Mouse (Mus musculus) limb, embryonic 12.5 days (tissue): ENCODE measurements around the gene Saa3. TPM values are rescaled to one million over a fixed set of nuclear protein-coding genes. Genes with fewer than 3 reads are reported as not detected.

Source experiments
- ATAC-seq: fragments of 200-750 bp; cut with Nextera tagmentation; 2 replicates; pipeline ENCODE4 v1.8.0; 2017; ENCODE audit warnings: low read depth, moderate TSS enrichment; ENCODE audit not compliant: insufficient number of reproducible peaks, insufficient read depth, low FRiP score, low TSS enrichment
- H3K27ac ChIP-seq: fragments of 300-500 bp; sonication (generic); 2 replicates; pipeline ENCODE4 v1.5.1; 2016; ENCODE audit warnings: mild to moderate bottlenecking, moderate library complexity
- H3K27me3 ChIP-seq: fragments of 300-500 bp; sonication (generic); 2 replicates; pipeline ENCODE4 v1.6.1; 2016; ENCODE audit warnings: mild to moderate bottlenecking, moderate library complexity
- H3K36me3 ChIP-seq: fragments of 300-500 bp; sonication (generic); 2 replicates; pipeline ENCODE4 v1.6.1; 2016; ENCODE audit warnings: mild to moderate bottlenecking, moderate library complexity
- H3K4me1 ChIP-seq: fragments of 300-500 bp; sonication (generic); replicated peaks from 2 replicates; pipeline ENCODE4 v1.6.1; 2016
- H3K4me2 ChIP-seq: fragments of 300-500 bp; sonication (generic); 2 replicates; pipeline ENCODE4 v1.6.1; 2016; ENCODE audit warnings: mild to moderate bottlenecking, moderate library complexity
- H3K4me3 ChIP-seq: fragments of 300-500 bp; sonication (generic); replicated peaks from 2 replicates; pipeline ENCODE4 v1.5.1; 2016; ENCODE audit warnings: mild to moderate bottlenecking
- H3K9ac ChIP-seq: fragments of 300-500 bp; sonication (generic); replicated peaks from 2 replicates; pipeline ENCODE4 v1.6.1; 2016; ENCODE audit warnings: mild to moderate bottlenecking, moderate library complexity
- H3K9me3 ChIP-seq: fragments of 300-500 bp; sonication (generic); 2 replicates; pipeline ENCODE4 v1.6.1; 2016; ENCODE audit warnings: mild to moderate bottlenecking, moderate library complexity
- WGBS: fragments of 180-500 bp; shearing (Covaris S2); methylation state at CpG from one replicate; pipeline ENCODE4 v1.1.7; 2016; 5-methylcytosine and 5-hydroxymethylcytosine counted together
- polyA plus RNA-seq: library from polyadenylated mRNA; unstranded; fragments of >200 nt; fragmentation: Nextera tagmentation; extraction: Ambion mirVana; gene quantifications from 2 replicates; pipeline ENCODE4 v1.2.1, GENCODE M21; 2016

Gene Saa3
- polyA plus RNA-seq, 1 experiment from 2014 or later = 0.20 TPM

DNA sequence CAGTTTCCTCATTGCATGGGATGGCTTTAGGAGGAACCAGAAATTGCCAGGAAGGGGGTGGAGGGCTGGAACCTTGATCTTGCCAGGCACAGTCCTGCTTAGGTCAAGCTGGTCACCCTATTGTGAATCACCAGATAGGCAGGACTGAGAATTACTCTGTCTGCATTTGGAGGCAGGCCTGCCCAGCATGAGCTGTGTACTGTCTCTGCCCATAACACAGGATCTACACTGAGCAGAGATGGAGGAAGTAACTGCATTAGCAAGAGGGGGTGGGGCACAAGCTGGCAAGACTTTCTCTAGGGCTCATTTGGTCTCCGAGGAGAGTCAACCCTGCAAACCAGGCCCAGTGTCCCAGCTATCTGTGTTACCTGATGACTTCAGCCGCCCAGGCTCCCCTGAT is 19.5 kb upstream of the Saa3 start:
- Histone ChIP-seq H3K36me3 (no peaks in the 10 kb centered on the region), H3K4me2 (no peak overlapping the region)
- 77% methylated on average over 2 of the region's 2 CpGs for WGBS

DNA sequence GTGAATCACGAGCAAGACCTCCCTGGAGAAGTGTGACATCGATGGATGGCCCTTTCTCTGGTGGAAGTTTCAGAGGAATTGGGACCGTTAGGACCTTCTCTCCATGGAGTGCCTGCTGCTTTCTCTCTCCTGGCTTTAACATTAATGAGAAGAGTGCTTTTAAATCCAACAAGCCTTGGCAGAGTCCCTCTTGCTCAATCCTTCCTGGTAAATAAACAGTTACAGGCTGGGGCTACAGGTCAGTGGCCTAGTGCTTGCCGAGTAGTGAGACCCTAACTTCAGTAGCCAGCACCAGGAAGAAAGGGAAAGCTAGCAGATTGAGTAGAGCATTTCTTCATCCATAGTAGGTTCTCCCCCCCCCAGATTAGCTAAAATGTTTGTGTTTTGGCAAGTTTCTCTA is 17.0 kb upstream of the Saa3 start, which contains the start of gene Saa4:
Gene Saa4, minus strand, starts transcription at position 146 of the 400 bp plus-strand sequence.
- Histone ChIP-seq H3K9me3 (no peaks in the 10 kb centered on the region), H3K9ac (no peak within 1 kb of the TSS), H3K4me1 (no peaks in the 10 kb centered on the region), H3K4me2 (no peak within 1 kb of the TSS), H3K27me3 (no peaks in the 10 kb centered on the region), H3K4me3 (no peak within 1 kb of the TSS), H3K36me3 (no peaks in the 10 kb centered on the region), H3K27ac (no peak within 1 kb of the TSS)
- no peak for ATAC-seq
- 71% methylated on average over 4 of the region's 4 CpGs for WGBS

More for the DNA sequence above, 19.5 kb upstream of the Saa3 start:
- Histone ChIP-seq H3K4me3 (no peak overlapping the region), H3K9ac (no peak overlapping the region), H3K27ac (no peak overlapping the region), H3K27me3 (no peaks in the 10 kb centered on the region), H3K4me1 (no peaks in the 10 kb centered on the region), H3K9me3 (no peaks in the 10 kb centered on the region)
- ATAC-seq = no peak

DNA sequence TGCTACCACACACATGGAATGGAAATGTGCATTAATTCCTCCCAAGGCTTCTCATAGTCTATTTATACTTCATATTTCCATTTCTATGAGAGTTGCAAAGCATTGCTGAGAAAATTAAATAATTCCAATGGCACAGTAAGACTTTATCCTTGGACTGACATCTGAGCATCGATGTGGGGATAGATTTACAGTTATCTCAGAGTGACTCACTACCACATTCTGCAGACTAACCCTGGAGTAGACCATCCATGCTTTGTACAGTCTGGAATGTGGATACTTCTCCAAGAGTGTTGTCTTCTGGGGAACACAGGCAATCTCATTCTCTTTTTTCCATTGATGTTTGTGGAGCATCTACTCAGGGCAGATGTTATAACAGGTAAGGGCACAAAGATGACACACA is 12.1 kb upstream of the Saa3 start:
- Histone ChIP-seq H3K27me3 (no peaks in the 10 kb centered on the region; the same call in 1 of the 2 replicates), H3K9ac (no peak overlapping the region), H3K27ac (no peak overlapping the region), H3K4me3 (no peak overlapping the region), H3K9me3 (no peaks in the 10 kb centered on the region), H3K4me2 (no peak overlapping the region), H3K36me3 (no peaks in the 10 kb centered on the region), H3K4me1 (no peaks in the 10 kb centered on the region)
- ATAC-seq = no peak
- 84% methylated on average over 1 of the region's 1 CpGs for WGBS

DNA sequence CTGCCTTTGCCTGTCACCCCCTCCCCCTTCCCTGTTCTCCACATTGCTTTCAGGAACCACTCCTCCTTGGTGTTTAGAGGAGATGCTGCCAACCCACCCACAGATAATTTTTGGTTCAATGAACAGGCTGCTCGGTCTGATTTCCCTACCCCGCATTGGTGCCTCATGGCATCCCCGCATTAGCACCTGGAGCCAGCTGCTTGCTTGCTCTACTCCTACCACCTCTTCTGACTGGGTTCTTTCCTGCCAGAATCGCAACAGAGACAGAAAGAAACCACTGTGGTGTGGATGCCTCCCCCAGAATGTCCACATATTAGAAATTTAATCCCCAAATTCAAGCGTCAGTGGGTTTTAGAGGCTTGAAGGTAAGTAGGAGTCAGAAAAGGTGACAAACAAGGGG is 8.9 kb upstream of the Saa3 start:
- no peaks in the 10 kb centered on the region for H3K36me3 ChIP-seq
- no peak overlapping the region for H3K4me2 ChIP-seq
- no peak for ATAC-seq
- peaks cover 8% of the 10 kb centered on the region for H3K27me3 ChIP-seq
- 79% methylated on average over 5 of the region's 5 CpGs for WGBS
- H3K4me3 ChIP-seq = no peak overlapping the region
- H3K4me1 ChIP-seq = no peaks in the 10 kb centered on the region
- no peak overlapping the region for H3K27ac ChIP-seq
- H3K9me3 ChIP-seq = no peaks in the 10 kb centered on the region
- H3K9ac ChIP-seq = no peak overlapping the region

DNA sequence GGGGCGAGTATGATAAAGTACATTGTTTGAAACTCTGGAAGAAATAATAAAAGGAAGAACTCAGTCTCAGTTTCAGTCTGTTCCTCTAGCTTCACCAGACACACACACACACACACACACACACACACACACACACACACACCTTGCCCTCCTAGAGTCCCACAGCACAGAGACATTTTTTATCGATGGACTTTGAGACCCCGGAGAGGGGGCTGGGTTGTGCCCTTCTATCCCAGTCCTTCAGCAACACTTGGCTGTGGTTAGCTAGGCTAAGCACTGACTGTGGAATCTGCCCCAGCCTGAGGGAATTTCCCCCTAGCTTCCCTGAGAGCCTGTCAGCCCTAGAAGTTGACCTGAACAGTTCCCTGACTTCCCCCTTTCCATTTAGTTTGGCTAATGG is 8.3 kb upstream of the Saa3 start:
- peaks cover 8% of the 10 kb centered on the region for H3K27me3 ChIP-seq
- H3K36me3 ChIP-seq = no peaks in the 10 kb centered on the region
- H3K4me1 ChIP-seq = no peaks in the 10 kb centered on the region
- no peak overlapping the region for H3K27ac ChIP-seq
- no peak for ATAC-seq
- H3K9ac ChIP-seq = no peak overlapping the region
- whole genome bisulfite sequencing = 94% methylated on average over 2 of the region's 3 CpGs
- H3K4me3 ChIP-seq = no peak overlapping the region
- H3K4me2 ChIP-seq = no peak overlapping the region
- H3K9me3 ChIP-seq = no peaks in the 10 kb centered on the region

DNA sequence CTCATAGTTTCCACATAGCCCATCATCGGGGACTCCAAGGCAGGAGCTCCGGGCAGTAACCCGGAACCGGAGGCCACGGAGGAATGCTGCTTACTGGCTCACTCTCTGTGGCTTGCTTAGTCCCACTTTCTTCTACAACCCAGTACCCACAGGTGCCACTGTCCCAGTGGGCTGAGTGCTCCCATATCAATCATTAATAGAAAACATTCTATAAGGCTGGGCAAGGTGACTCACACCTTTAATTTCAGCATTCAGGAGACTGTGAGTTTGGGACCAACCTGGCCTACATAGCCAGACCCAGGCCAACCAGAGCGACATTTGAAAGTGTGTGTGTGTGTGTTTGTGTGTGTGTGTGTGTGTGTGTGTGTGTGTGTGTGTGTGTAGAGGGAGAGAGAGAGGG is 7.9 kb upstream of the Saa3 start:
- H3K27me3 ChIP-seq = peaks cover 8% of the 10 kb centered on the region
- H3K36me3 ChIP-seq = no peaks in the 10 kb centered on the region
- ATAC-seq = no peak
- H3K9ac ChIP-seq = no peak overlapping the region
- no peak overlapping the region for H3K27ac ChIP-seq
- no peak overlapping the region for H3K4me2 ChIP-seq
- H3K4me1 ChIP-seq = no peaks in the 10 kb centered on the region
- no peaks in the 10 kb centered on the region for H3K9me3 ChIP-seq
- H3K4me3 ChIP-seq = no peak overlapping the region
- 95% methylated on average over 6 of the region's 6 CpGs for WGBS

DNA sequence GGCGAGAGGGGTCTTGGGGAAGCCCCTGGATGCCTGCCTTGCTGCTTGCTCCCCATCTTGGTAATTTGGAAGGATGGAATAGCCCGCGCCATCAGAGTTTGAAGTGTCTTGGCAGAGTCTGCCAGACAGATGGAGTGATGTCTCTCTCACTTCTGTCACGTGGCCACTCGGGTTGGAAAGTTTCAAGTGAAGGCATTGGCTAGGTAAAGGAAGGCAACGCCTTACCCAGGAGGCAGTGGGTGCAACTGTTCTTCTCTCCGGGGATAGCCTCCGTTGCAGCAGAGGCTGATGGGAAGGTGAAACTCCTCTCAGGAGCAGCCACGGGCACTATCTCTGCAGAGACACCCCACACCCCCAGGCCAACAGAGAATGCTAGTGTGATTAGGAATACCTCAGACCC is 5.0 kb upstream of the Saa3 start:
- no peak overlapping the region for H3K4me3 ChIP-seq
- no peak overlapping the region for H3K9ac ChIP-seq
- H3K4me2 ChIP-seq = no peak overlapping the region
- WGBS = 78% methylated on average over 9 of the region's 9 CpGs
- no peaks in the 10 kb centered on the region for H3K36me3 ChIP-seq
- H3K4me1 ChIP-seq = no peaks in the 10 kb centered on the region
- H3K27ac ChIP-seq = no peak overlapping the region
- peaks cover 8% of the 10 kb centered on the region for H3K27me3 ChIP-seq
- no peak for ATAC-seq
- H3K9me3 ChIP-seq = no peaks in the 10 kb centered on the region

DNA sequence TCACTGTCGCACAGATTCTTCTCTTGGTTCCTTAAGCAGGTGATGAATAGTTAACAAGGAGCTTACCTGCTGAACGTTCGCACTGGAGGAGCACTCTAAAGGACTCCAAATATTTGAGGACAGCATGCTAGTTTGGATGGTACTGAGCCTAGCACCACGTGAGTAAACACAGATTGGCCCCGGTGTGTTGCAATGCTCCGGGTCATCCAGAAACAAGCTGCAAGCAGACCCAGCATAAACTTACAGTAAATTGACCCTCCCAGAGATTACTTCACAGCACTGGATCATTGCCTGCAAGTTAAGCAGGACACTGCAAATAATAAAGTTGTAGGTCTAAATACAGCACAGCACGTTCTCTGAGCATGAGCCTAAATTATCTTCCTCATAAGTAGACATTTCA is 4.0 kb upstream of the Saa3 start:
- Histone ChIP-seq H3K4me3 (no peak overlapping the region), H3K4me1 (no peaks in the 10 kb centered on the region), H3K36me3 (no peaks in the 10 kb centered on the region), H3K27me3 (peaks cover 8% of the 10 kb centered on the region), H3K9ac (no peak overlapping the region), H3K27ac (no peak overlapping the region), H3K9me3 (no peaks in the 10 kb centered on the region), H3K4me2 (no peak overlapping the region)
- ATAC-seq = no peak
- WGBS = 79% methylated on average over 7 of the region's 7 CpGs

DNA sequence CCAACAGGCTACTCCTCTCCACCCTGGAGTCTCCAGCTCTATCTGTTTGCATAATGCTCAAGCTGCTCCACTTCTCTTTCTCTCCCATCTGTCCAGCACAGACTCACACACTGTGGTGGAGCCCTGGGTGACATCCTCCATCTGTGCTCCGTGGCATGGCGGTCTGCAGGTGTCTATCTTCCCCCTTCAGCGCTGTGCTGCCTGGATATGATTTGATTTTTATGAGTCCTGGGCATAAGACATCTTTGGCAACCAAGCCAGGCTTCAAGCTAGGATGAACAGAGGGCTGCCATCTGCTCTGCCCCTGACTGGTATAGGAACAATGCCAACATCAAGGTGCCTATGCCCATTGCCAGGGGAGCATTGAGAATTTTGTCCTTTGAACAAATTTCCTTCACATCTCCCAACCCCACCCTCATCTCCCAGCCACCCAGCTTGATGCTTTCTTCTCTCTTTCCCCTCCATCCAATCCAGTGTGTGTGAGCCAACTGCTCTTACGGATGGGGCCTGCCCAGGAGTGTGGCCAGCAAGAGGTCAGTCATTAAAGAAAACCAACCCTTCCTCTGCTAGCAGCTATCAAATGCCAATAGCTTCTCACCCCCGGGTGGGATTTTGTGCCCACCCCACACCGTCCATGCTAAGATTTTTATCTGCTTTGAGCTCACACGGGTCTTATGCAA is 3.2 kb upstream of the Saa3 start:
- Histone ChIP-seq H3K4me2 (no peak overlapping the region), H3K36me3 (no peaks in the 10 kb centered on the region), H3K9ac (no peak overlapping the region), H3K27ac (no peak overlapping the region), H3K27me3 (peaks cover 8% of the 10 kb centered on the region), H3K9me3 (no peaks in the 10 kb centered on the region), H3K4me1 (no peaks in the 10 kb centered on the region), H3K4me3 (no peak overlapping the region)
- no peak for ATAC-seq
- WGBS = 82% methylated on average over 7 of the region's 7 CpGs

DNA sequence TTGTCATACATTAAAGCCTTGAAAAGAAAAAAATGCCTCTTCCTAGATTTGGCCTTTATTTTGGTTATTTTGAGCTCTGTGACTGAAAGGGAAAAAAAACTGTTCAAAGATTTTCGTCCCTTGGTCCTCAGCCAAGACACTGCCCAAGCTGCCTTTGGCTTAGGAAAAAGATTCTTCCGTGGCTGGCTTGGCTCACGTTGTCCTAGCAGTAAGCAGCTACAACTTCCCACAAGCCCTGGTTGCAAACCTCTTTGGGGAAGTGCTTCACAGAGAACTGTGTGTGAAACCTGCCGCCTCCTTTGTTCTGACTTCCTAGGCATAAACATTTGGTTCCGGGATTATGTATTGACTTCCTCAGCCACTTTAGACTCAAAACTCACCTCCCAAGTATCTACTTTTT is 1.4 kb upstream of the Saa3 start:
- H3K9ac ChIP-seq = no peak overlapping the region
- H3K36me3 ChIP-seq = no peaks in the 10 kb centered on the region
- H3K27ac ChIP-seq = no peak overlapping the region
- no peak overlapping the region for H3K4me3 ChIP-seq
- ATAC-seq = no peak
- no peaks in the 10 kb centered on the region for H3K9me3 ChIP-seq
- no peaks in the 10 kb centered on the region for H3K4me1 ChIP-seq
- WGBS = 54% methylated on average over 5 of the region's 5 CpGs
- peaks cover 8% of the 10 kb centered on the region for H3K27me3 ChIP-seq
- no peak overlapping the region for H3K4me2 ChIP-seq

DNA sequence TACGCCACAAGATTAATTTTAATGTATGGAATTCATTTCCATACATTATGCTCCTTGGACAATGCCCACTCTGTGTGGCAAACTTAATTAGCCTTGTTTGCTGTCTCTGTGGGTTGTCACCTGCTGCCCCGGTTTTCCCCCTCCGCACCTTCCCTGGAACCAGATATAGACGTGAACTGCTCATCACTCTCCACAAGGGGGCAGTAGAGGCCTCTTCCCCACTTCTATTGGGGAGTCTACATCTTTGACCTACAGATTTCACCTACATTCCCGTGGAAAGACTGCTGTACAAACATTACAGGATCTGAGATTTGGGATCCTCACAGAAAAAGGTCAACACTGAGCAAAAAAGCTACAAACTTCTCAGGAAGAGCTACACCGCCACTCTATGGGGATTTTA is 982 bp downstream of the Saa3 start:
- no peaks in the 10 kb centered on the region for H3K9me3 ChIP-seq
- no peak overlapping the region for H3K4me2 ChIP-seq
- peaks cover 2% of the 10 kb centered on the region for H3K4me1 ChIP-seq
- no peak for ATAC-seq
- WGBS = 36% methylated on average over 6 of the region's 6 CpGs
- H3K9ac ChIP-seq = no peak overlapping the region
- H3K27me3 ChIP-seq = no peaks in the 10 kb centered on the region; the same call in 1 of the 2 replicates
- no peak overlapping the region for H3K27ac ChIP-seq
- no peaks in the 10 kb centered on the region for H3K36me3 ChIP-seq
- no peak overlapping the region for H3K4me3 ChIP-seq

DNA sequence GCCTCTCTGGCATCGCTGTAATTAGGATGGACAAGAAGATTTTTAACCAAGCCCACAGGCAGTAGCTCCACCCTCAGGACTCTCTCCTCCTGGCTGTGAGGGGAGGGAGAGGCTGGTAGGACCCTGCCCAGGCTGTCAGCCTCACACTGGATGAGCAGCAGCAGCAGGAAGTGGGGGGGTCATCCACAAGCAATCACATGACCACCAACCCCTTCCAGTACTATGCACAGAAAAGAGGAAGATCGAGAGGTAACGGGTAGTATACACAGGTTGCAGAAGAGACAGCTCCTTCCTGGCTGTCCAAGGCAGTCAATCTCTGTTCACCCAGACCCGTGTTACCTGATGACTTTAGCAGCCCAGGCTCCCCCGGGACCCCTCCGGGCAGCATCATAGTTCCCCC is 3.2 kb downstream of the Saa3 start:
- ATAC-seq = no peak
- H3K9ac ChIP-seq = no peak overlapping the region
- peaks cover 13% of the 10 kb centered on the region for H3K36me3 ChIP-seq
- 70% methylated on average over 6 of the region's 6 CpGs for WGBS
- no peaks in the 10 kb centered on the region for H3K27me3 ChIP-seq
- no peak overlapping the region for H3K27ac ChIP-seq
- peaks cover 8% of the 10 kb centered on the region for H3K4me1 ChIP-seq
- H3K4me2 ChIP-seq = no peak overlapping the region
- no peaks in the 10 kb centered on the region for H3K9me3 ChIP-seq
- no peak overlapping the region for H3K4me3 ChIP-seq
